Mouse (Mus musculus) mature B cell (primary cell): ENCODE measurements at regions not wholly inside any gene's neighbourhood (a gene's known extent, or its start where the extent isn't known, plus 50 kb on each side); places are given as distances from the start of the nearest gene placed in this dataset.

Source experiments
- in situ Hi-C: fragments of 300-500 bp; cut with MboI; formaldehyde crosslinking; loops from 2 replicates; pipeline ENCODE4 v1.14.3; 2019

DNA sequence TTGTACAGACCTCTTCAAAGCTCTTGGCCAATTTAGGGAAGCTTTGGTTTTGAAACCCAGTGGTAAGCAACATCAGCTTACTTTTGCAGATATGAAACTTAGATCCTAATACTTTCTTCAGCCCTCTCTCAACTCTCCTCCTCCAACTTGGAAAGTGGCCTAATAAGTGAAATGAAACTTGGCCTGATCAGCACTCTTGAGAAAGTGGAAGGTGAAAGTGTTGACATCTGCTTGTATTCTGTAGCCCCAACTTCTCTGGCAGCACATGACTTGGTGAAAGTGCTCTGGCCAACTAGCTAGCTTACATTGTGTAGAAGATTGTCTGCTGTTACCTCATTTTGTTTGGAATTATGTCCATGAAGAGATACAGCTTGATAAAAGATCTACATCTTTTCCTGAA lies 61.1 kb upstream of the Prdm1 start:
- in situ Hi-C loops, result no loop called here

DNA sequence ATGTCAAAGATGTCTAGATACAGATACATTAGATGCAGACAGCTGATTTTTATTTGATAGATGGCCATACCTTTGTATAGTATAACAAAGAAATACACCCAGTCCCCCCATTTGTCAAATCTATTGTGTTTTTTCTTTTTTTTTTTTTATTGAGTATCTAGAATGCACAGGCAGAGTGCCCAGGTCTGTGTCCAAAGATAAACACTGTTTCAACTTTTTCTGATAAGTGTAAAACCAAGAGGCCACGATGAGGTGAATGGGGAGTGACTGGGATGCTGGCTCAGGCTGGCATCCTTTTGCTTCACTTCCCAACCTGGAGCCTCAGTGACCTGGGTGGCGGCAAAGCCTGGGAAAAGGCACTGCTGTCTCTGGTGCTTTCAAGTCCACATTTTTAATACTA lies 54.4 kb upstream of the Prdm1 start:
- in situ Hi-C loops, result no loop called here
